ENCODE assay signal across 16 mouse cellular contexts in genomic region chr6:28645231-28645630, GRCm38 (mm10).
"Had no signal": no experiment of that assay in that cellular context is flagged by ENCODE, and none has a peak within 500 bp of the region (broad histone marks: within the 10 kb centered on the region; RNA-seq: fewer than 3 reads in every experiment).

No protein-coding gene starts in this region.

- H3K4me1 ChIP-seq: stomach, embryonic 15.5 days had no signal

- H3K27me3 ChIP-seq: neural tube, embryonic 13.5 days; neural tube, embryonic 15.5 days; stomach, embryonic 15.5 days had no signal

- H3K36me3 ChIP-seq: neural tube, embryonic 13.5 days; neural tube, embryonic 15.5 days; stomach, embryonic 15.5 days had no signal

- H3K9me3 ChIP-seq: neural tube, embryonic 13.5 days; neural tube, embryonic 15.5 days; stomach, embryonic 15.5 days had no signal

- H3K9ac ChIP-seq: neural tube, embryonic 13.5 days; neural tube, embryonic 15.5 days; stomach, embryonic 15.5 days had no signal

- H3K27ac ChIP-seq: neural tube, embryonic 13.5 days; neural tube, embryonic 15.5 days; stomach, embryonic 15.5 days; stomach, postnatal 0 days had no signal

- DNase-seq: retina, postnatal 1 day; right cerebral cortex, adult 18-20 months; right cerebral cortex, postnatal 14 days; right cerebral cortex, postnatal 25 days; right cerebral cortex, postnatal 4 days; spleen, adult 18-20 months; thymus, adult 18-20 months; thymus, adult 2 months; thymus, postnatal 14 days; thymus, postnatal 25 days; thymus, postnatal 36 days; thymus, postnatal 4 days had no signal

- H3K4me3 ChIP-seq: neural tube, embryonic 13.5 days; neural tube, embryonic 15.5 days; stomach, embryonic 15.5 days had no signal
